Mouse (Mus musculus) heart, embryonic 12.5 days (tissue): Measurements from ENCODE around the gene Hoxb7. TPM values are rescaled to one million over a fixed set of nuclear protein-coding genes. Genes with fewer than 3 reads are reported as not detected.
A peak's percentile ranks its signal among the peaks of the same experiment; 100 is the strongest.

Experiments used
- ATAC-seq: fragments of 200-750 bp; cut with Nextera tagmentation; 2 replicates; pipeline ENCODE4 v1.8.0; 2017; ENCODE audit warnings: moderate TSS enrichment, moderate library complexity; ENCODE audit not compliant: insufficient number of reproducible peaks, low FRiP score
- H3K27ac ChIP-seq: fragments of 300-500 bp; sonication (generic); 2 replicates; pipeline ENCODE4 v1.5.1; 2016; ENCODE audit warnings: mild to moderate bottlenecking, moderate library complexity; ENCODE audit not compliant: poor library complexity, severe bottlenecking
- H3K27me3 ChIP-seq: fragments of 300-500 bp; sonication (generic); replicated peaks from 2 replicates; pipeline ENCODE4 v1.6.1; 2016; ENCODE audit warnings: mild to moderate bottlenecking, moderate library complexity
- H3K36me3 ChIP-seq: fragments of 300-500 bp; sonication (generic); 2 replicates; pipeline ENCODE4 v1.6.1; 2016; ENCODE audit warnings: mild to moderate bottlenecking, moderate library complexity
- H3K4me1 ChIP-seq: fragments of 300-500 bp; sonication (generic); replicated peaks from 2 replicates; pipeline ENCODE4 v1.6.1; 2016; ENCODE audit warnings: mild to moderate bottlenecking
- H3K4me2 ChIP-seq: fragments of 300-500 bp; sonication (generic); 2 replicates; pipeline ENCODE4 v1.6.1; 2016; ENCODE audit warnings: mild to moderate bottlenecking, moderate library complexity
- H3K4me3 ChIP-seq: fragments of 300-500 bp; sonication (generic); 2 replicates; pipeline ENCODE4 v1.5.1; 2016; ENCODE audit warnings: mild to moderate bottlenecking
- H3K9ac ChIP-seq: fragments of 300-500 bp; sonication (generic); 2 replicates; pipeline ENCODE4 v1.6.1; 2016; ENCODE audit warnings: mild to moderate bottlenecking, moderate library complexity
- H3K9me3 ChIP-seq: fragments of 300-500 bp; sonication (generic); replicated peaks from 2 replicates; pipeline ENCODE4 v1.6.1; 2016; ENCODE audit warnings: mild to moderate bottlenecking, moderate library complexity
- WGBS: fragments of 180-500 bp; shearing (Covaris S2); methylation state at CpG from one replicate; pipeline ENCODE4 v1.1.7; 2016; 5-methylcytosine and 5-hydroxymethylcytosine counted together
- polyA plus RNA-seq: library from polyadenylated mRNA; unstranded; fragments of >200 nt; fragmentation: Nextera tagmentation; extraction: Ambion mirVana; gene quantifications from 2 replicates; pipeline ENCODE4 v1.2.1, GENCODE M21; 2016

The Hoxb7 gene
- polyA plus RNA-seq, 1 experiment from 2014 or later: 0.22 TPM

GRCm38 (mm10) chr11:96289293-96289692 lies 2.9 kb downstream of the Hoxb7 start:
- H3K4me3 ChIP-seq: no peak overlapping the region
- H3K27me3 ChIP-seq: peaks cover 97% of the 10 kb centered on the region
- H3K9ac ChIP-seq: no peak overlapping the region
- no peaks in the 10 kb centered on the region for H3K9me3 ChIP-seq
- WGBS: 3% methylated on average over 21 of the region's 21 CpGs
- H3K27ac ChIP-seq: no peak overlapping the region
- no peaks in the 10 kb centered on the region for H3K36me3 ChIP-seq
- ATAC-seq: no peak
- peaks cover 23% of the 10 kb centered on the region for H3K4me1 ChIP-seq
- no peak overlapping the region for H3K4me2 ChIP-seq

- Histone ChIP-seq H3K27ac (no peak overlapping the region), H3K4me3 (no peak overlapping the region), H3K4me2 (no peak overlapping the region), H3K9ac (no peak overlapping the region), H3K36me3 (no peaks in the 10 kb centered on the region), H3K27me3 (peaks cover 97% of the 10 kb centered on the region), H3K4me1 (peaks cover 20% of the 10 kb centered on the region), H3K9me3 (no peaks in the 10 kb centered on the region)
- WGBS: 10% methylated on average over 6 of the region's 6 CpGs
- ATAC-seq: no peak
Measured at GRCm38 (mm10) chr11:96289837-96290236, 3.4 kb downstream of the Hoxb7 start.

- Histone ChIP-seq H3K9ac (no peak overlapping the region), H3K9me3 (no peaks in the 10 kb centered on the region), H3K4me2 (no peak overlapping the region), H3K4me1 (peaks cover 17% of the 10 kb centered on the region), H3K36me3 (no peaks in the 10 kb centered on the region), H3K27ac (no peak overlapping the region), H3K27me3 (peaks cover 96% of the 10 kb centered on the region), H3K4me3 (no peak overlapping the region)
- no peak for ATAC-seq
- WGBS: 5% methylated on average over 17 of the region's 17 CpGs
Measured at GRCm38 (mm10) chr11:96290705-96291355, 4.4 kb downstream of the Hoxb7 start.

- H3K4me3 ChIP-seq: no peak within 1 kb of the TSS
- H3K9me3 ChIP-seq: no peaks in the 10 kb centered on the region
- peaks cover 96% of the 10 kb centered on the region for H3K27me3 ChIP-seq
- WGBS: 2% methylated on average over 22 of the region's 22 CpGs
- ATAC-seq: no peak
- no peak within 1 kb of the TSS for H3K27ac ChIP-seq
- H3K4me2 ChIP-seq: no peak within 1 kb of the TSS
- no peaks in the 10 kb centered on the region for H3K36me3 ChIP-seq
- H3K4me1 ChIP-seq: peaks cover 8% of the 10 kb centered on the region
- no peak within 1 kb of the TSS for H3K9ac ChIP-seq
Measured at GRCm38 (mm10) chr11:96291681-96292564, 5.5 kb downstream of the Hoxb7 start, which contains the start of gene Hoxb6. Hoxb6 (plus strand) TSS chr11:96292476.

- WGBS: under 1% methylated on average over 12 of the region's 12 CpGs
- Histone ChIP-seq H3K9ac (no peak overlapping the region), H3K4me2 (no peak overlapping the region), H3K27ac (no peak overlapping the region), H3K4me3 (no peak overlapping the region), H3K4me1 (0 out of 2 replicates have a peak, but pooled peaks cover 4% of the 10 kb centered on the region), H3K36me3 (no peaks in the 10 kb centered on the region), H3K27me3 (peaks cover 96% of the 10 kb centered on the region), H3K9me3 (no peaks in the 10 kb centered on the region)
- ATAC-seq: no peak
Measured at GRCm38 (mm10) chr11:96292565-96293301, 6.3 kb downstream of the Hoxb7 start.

GRCm38 (mm10) chr11:96293302-96293921 lies 7.0 kb downstream of the Hoxb7 start:
- H3K4me3 ChIP-seq: no peak overlapping the region
- WGBS: under 1% methylated on average over 22 of the region's 22 CpGs
- 0 out of 2 replicates have a peak, but pooled peaks cover 4% of the 10 kb centered on the region for H3K4me1 ChIP-seq
- H3K27me3 ChIP-seq: peaks cover 96% of the 10 kb centered on the region
- no peaks in the 10 kb centered on the region for H3K36me3 ChIP-seq
- no peak for ATAC-seq
- no peak overlapping the region for H3K27ac ChIP-seq
- H3K4me2 ChIP-seq: no peak overlapping the region
- H3K9ac ChIP-seq: no peak overlapping the region
- H3K9me3 ChIP-seq: no peaks in the 10 kb centered on the region

- 0 out of 2 replicates have a peak, but pooled peaks have one; percentile 29 for ATAC-seq
- Histone ChIP-seq H3K9ac (no peak overlapping the region), H3K4me2 (no peak overlapping the region), H3K9me3 (no peaks in the 10 kb centered on the region), H3K36me3 (no peaks in the 10 kb centered on the region), H3K4me1 (peaks cover 10% of the 10 kb centered on the region), H3K4me3 (no peak overlapping the region), H3K27me3 (peaks cover 96% of the 10 kb centered on the region), H3K27ac (no peak overlapping the region)
- WGBS: 1% methylated on average over 32 of the region's 32 CpGs
Measured at GRCm38 (mm10) chr11:96294245-96295091, 8.0 kb downstream of the Hoxb7 start.

- under 1% methylated on average over 30 of the region's 30 CpGs for WGBS
- H3K4me1 ChIP-seq: peaks cover 11% of the 10 kb centered on the region
Measured at GRCm38 (mm10) chr11:96295092-96295835, 8.8 kb downstream of the Hoxb7 start.

GRCm38 (mm10) chr11:96296997-96297396 lies 10.6 kb downstream of the Hoxb7 start:
- no peaks in the 10 kb centered on the region for H3K36me3 ChIP-seq
- no peaks in the 10 kb centered on the region for H3K9me3 ChIP-seq
- H3K4me3 ChIP-seq: no peak overlapping the region
- ATAC-seq: no peak
- H3K4me2 ChIP-seq: no peak overlapping the region
- no peak overlapping the region for H3K27ac ChIP-seq
- 8% methylated on average over 2 of the region's 2 CpGs for WGBS
- no peak overlapping the region for H3K9ac ChIP-seq
- H3K4me1 ChIP-seq: peaks cover 18% of the 10 kb centered on the region
- H3K27me3 ChIP-seq: peaks cover 99% of the 10 kb centered on the region

More at GRCm38 (mm10) chr11:96295092-96295835, 8.8 kb downstream of the Hoxb7 start:
- Histone ChIP-seq H3K9me3 (no peaks in the 10 kb centered on the region), H3K4me2 (no peak overlapping the region), H3K4me3 (no peak overlapping the region), H3K36me3 (no peaks in the 10 kb centered on the region), H3K9ac (no peak overlapping the region), H3K27me3 (peaks cover 96% of the 10 kb centered on the region), H3K27ac (no peak overlapping the region)
- no peak for ATAC-seq
